9 mouse cellular contexts compared by ENCODE assay signal in the genomic region with DNA sequence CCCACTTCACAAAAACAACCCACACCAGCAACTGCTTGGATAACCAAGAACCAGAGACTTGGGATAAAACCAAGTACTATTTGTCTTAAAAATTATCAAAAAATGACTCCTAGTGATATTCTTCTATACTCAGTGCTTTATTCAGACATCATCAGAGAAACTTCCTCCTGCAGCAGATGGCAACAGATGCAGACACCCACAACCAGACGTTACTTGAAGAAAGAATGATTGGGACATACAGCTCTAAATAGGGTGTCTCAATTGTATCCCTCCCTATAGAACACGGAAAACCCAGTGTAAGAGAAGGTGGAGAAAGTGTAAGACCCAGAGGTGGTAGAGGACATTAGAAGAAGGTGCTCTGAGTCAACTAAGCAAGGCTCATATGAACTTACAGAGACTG.
"Had no signal": no experiment of that assay in that cellular context is flagged by ENCODE, and none has a peak within 500 bp of the region (broad histone marks: within the 10 kb centered on the region; RNA-seq: fewer than 3 reads in every experiment).

No protein-coding gene starts in this region.

- ATAC-seq: hindbrain, postnatal 0 days; liver, postnatal 0 days; midbrain, embryonic 13.5 days had no signal

- H3K36me3 ChIP-seq: limb, embryonic 12.5 days; liver, embryonic 13.5 days; midbrain, embryonic 13.5 days had no signal

- H3K4me1 ChIP-seq: limb, embryonic 12.5 days; liver, embryonic 13.5 days; midbrain, embryonic 13.5 days had no signal

- DNase-seq: kidney, adult 18-20 months; kidney, postnatal 14 days; liver; liver, embryonic 13.5 days; liver, postnatal 0 days; thymus, postnatal 4 days had no signal

- H3K9me3 ChIP-seq: limb, embryonic 12.5 days; liver, embryonic 13.5 days; midbrain, embryonic 13.5 days had no signal

- H3K9ac ChIP-seq: limb, embryonic 12.5 days; liver, embryonic 13.5 days; liver, postnatal 0 days; midbrain, embryonic 13.5 days had no signal

- H3K27ac ChIP-seq: hindbrain, postnatal 0 days; limb, embryonic 12.5 days; liver, embryonic 13.5 days; midbrain, embryonic 13.5 days had no signal

- H3K4me2 ChIP-seq: limb, embryonic 12.5 days; liver, embryonic 13.5 days; midbrain, embryonic 13.5 days had no signal

- H3K27me3 ChIP-seq: limb, embryonic 12.5 days; liver, embryonic 13.5 days; midbrain, embryonic 13.5 days had no signal

- H3K4me3 ChIP-seq: limb, embryonic 12.5 days; liver, embryonic 13.5 days; midbrain, embryonic 13.5 days had no signal
